Mouse (Mus musculus) heart, adult 11 months (tissue): ENCODE results near the gene Cyp2c23.

Experiments used
- DNase-seq: peaks from one replicate; pipeline ENCODE4 v3.0.0; 2022

The Cyp2c23 gene

GRCm38 (mm10) chr19:43966481-43966880 lies 62.5 kb downstream of the Cyp2c23 start:
- DNase-seq = no peak

DNA sequence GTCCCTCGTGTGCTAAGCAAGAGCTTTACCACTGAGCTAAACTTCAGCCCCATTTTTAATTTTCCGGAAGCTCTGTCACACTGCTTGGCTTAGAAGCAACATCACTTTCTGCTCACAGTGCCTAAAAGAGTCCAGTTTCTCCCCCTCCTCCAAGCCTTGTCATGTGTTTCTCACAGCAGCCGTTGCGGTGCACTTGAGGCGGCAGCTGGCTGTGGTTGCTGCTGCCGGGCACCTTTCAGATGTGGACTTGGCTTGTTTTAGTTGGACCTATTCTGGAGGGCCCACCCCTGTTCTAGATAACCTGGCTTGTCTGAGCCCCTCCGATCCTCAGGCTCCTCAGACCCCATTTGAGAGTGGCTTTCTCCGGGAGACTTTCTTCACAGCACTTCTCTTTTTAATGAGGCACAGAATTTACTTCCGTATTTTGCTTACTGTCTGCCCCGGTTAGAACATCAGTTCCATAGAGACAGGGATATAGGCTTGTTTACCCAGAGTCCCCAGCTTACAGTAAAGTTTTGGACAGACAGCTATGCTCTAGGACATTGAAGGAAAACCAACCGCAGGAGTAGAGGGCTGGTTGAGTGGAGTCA lies 63.4 kb downstream of the Cyp2c23 start:
- no peak for DNase-seq

- no peak for DNase-seq
Measured at GRCm38 (mm10) chr19:43962795-43963194, 66.2 kb downstream of the Cyp2c23 start.

DNA sequence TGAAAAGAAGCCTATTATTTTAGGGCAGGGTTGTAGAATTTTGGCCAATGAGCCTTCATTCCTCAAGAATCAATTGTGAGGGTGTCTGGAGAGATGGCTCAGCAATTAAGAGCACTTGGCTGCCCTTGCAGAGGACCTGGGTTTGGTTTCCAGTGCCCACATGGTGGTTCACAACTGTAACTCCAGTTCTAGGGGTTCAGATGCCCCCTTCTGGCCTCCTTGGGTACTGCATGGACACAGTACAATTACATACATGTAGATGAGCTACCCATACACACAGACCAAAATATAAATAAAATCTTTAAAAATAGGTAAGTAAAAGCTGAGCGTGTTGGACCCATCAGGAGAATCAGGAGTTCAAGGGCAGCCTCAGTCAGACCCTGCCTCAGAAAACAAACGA lies 67.8 kb downstream of the Cyp2c23 start:
- no peak for DNase-seq

GRCm38 (mm10) chr19:43960014-43960413 lies 69.0 kb downstream of the Cyp2c23 start:
- no peak for DNase-seq

DNA sequence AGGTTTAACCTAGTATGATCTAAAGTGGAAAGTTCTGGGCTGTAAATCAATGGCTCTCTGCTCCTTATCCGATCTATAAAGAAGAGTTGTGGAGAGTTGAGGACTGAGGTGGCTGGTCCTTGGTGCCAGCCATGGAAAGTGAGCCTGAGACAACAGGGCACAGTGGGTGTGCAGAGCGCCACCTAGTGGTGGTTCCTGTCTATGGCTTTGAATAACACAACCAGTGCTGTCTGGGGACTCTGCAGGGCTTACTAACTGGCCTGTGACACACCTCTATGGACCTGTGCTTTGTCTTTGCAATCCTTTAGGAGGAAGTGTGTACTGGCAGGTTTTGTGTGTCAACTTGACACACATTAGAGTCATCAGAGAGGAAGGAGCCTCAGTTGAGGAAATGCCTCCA lies 69.8 kb downstream of the Cyp2c23 start:
- peak; percentile 93 for DNase-seq

GRCm38 (mm10) chr19:43957881-43958280 lies 71.1 kb downstream of the Cyp2c23 start:
- no peak for DNase-seq

DNA sequence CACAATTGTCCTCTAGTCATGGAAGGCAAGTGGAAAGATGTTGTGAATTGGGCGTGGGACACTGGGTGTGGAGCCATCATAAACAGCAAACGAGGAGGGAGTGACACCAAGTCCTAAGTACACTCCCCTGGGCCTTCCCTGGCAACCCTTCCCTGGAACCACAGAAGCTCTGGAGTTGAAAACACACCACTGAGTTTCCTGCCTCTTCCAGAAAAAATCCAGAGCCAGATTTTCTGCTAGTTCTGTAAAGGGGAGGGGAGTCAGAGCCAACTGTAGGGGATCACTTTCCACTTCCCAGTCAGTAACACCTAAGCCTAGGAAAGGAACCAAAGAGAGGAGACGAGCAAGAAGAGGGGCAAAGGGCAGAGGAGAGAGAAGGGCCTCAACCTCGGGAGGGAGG lies 71.6 kb downstream of the Cyp2c23 start:
- peak; percentile 96 for DNase-seq

- no peak for DNase-seq
Measured at GRCm38 (mm10) chr19:43955266-43955665, 73.7 kb downstream of the Cyp2c23 start.
